Mouse (Mus musculus) limb, embryonic 14.5 days (tissue): Measurements from ENCODE around the gene Gm49380. TPM values are rescaled to one million over a fixed set of nuclear protein-coding genes. Genes with fewer than 3 reads are reported as not detected.
A peak's percentile ranks its signal among the peaks of the same experiment; 100 is the strongest.

ENCODE experiments used
- ATAC-seq: fragments of 200-750 bp; cut with Nextera tagmentation; 2 replicates; pipeline ENCODE4 v1.8.0; 2017; ENCODE audit warnings: low read depth, moderate number of reproducible peaks, moderate TSS enrichment; ENCODE audit not compliant: low FRiP score
- DNase-seq: peaks from one replicate; pipeline ENCODE4 v3.0.0-alpha.2; 2015; ENCODE audit warnings: low spot score
- H3K27ac ChIP-seq: fragments of 300-500 bp; sonication (generic); replicated peaks from 2 replicates; pipeline ENCODE4 v1.5.1; 2014; ENCODE audit warnings: low read depth, mild to moderate bottlenecking, low read length, moderate library complexity, mixed read lengths
- H3K27me3 ChIP-seq: fragments of 300-500 bp; sonication (generic); 2 replicates; pipeline ENCODE4 v1.6.1; 2014; ENCODE audit warnings: low read length, mixed read lengths; ENCODE audit not compliant: control insufficient read depth, insufficient read depth
- H3K36me3 ChIP-seq: fragments of 300-500 bp; sonication (generic); 2 replicates; pipeline ENCODE4 v1.6.1; 2014; ENCODE audit warnings: mild to moderate bottlenecking, low read length, moderate library complexity, mixed read lengths; ENCODE audit not compliant: control insufficient read depth, insufficient read depth
- H3K4me1 ChIP-seq: fragments of 300-500 bp; sonication (generic); 2 replicates; pipeline ENCODE4 v1.6.1; 2014; ENCODE audit warnings: antibody characterized with exemption, low read length, mixed read lengths; ENCODE audit not compliant: control insufficient read depth, insufficient read depth
- H3K4me2 ChIP-seq: fragments of 300-500 bp; sonication (generic); replicated peaks from 2 replicates; pipeline ENCODE4 v1.6.1; 2014; ENCODE audit warnings: low read depth, mild to moderate bottlenecking, low read length, moderate library complexity; ENCODE audit not compliant: severe bottlenecking
- H3K4me3 ChIP-seq: fragments of 300-500 bp; sonication (generic); replicated peaks from 2 replicates; pipeline ENCODE4 v1.5.1; 2014; ENCODE audit warnings: low read length
- H3K9ac ChIP-seq: fragments of 300-500 bp; sonication (generic); 2 replicates; pipeline ENCODE4 v1.6.1; 2014; ENCODE audit warnings: mild to moderate bottlenecking, low read depth, low read length, moderate library complexity; ENCODE audit not compliant: severe bottlenecking
- H3K9me3 ChIP-seq: fragments of 300-500 bp; sonication (generic); 2 replicates; pipeline ENCODE4 v1.6.1; 2016; ENCODE audit warnings: low read length; ENCODE audit not compliant: control insufficient read depth
- POLR2A ChIP-seq: fragments of 200-500 bp; IDR thresholded peaks from 2 replicates; pipeline ENCODE4 v1.8.0; 2012; ENCODE audit warnings: inconsistent platforms, mild to moderate bottlenecking, moderate library complexity, borderline replicate concordance; ENCODE audit not compliant: insufficient read depth, insufficient read length; ENCODE audit errors: extremely low read depth
- WGBS: fragments of 180-500 bp; shearing (Covaris S2); extraction: QIAGEN DNeasy Blood & Tissue Kit; methylation state at CpG from one replicate; pipeline ENCODE4 v1.1.7; 2014; 5-methylcytosine and 5-hydroxymethylcytosine counted together
- polyA plus RNA-seq, 2 experiments: library from polyadenylated mRNA; depleted of rRNA in 1 of 2; stranded (reverse) in 1 of 2; unstranded in 1 of 2; fragments of >200 nt; fragmentation: Nextera tagmentation in 1 of 2; extraction: Ambion mirVana in 1 of 2; gene quantifications; 2 replicates each; pipeline versions ENCODE4 v1.2.1 to v1.2.3; 2012 to 2014

Gene Gm49380
- polyA plus RNA-seq, 2 experiments, result 0.23 to 0.49 TPM

DNA sequence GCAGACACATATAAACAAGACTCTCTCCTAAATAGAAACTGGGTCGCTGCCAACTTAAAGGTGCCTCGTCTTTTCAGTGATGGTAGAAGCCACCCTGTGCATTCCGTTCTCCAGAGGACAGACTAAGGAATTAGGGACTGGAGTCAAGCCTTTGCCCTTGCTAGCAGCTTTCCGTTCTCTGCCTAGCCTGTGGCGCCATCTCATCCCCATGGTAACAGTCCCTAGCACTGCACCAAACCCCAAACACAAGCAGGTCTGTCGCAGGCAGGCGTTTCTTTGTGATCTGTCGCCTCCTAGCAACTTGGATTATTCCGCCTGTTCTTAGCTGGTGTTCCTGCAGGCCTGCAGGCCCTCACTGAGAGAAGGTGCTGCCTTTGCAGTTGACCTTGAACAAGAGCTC is 16.8 kb downstream of the Gm49380 start:
- Histone ChIP-seq H3K27me3 (no peaks in the 10 kb centered on the region), H3K9ac (no peak overlapping the region), H3K9me3 (no peaks in the 10 kb centered on the region), H3K4me2 (no peak overlapping the region), H3K27ac (no peak overlapping the region), H3K36me3 (peaks cover 25% of the 10 kb centered on the region), H3K4me1 (no peaks in the 10 kb centered on the region; the same call in 1 of the 2 replicates), H3K4me3 (no peak overlapping the region)
- DNase-seq, result no peak
- 32% methylated on average over 9 of the region's 9 CpGs for WGBS
- no peak for ATAC-seq
- no peak for TF ChIP-seq POLR2A

DNA sequence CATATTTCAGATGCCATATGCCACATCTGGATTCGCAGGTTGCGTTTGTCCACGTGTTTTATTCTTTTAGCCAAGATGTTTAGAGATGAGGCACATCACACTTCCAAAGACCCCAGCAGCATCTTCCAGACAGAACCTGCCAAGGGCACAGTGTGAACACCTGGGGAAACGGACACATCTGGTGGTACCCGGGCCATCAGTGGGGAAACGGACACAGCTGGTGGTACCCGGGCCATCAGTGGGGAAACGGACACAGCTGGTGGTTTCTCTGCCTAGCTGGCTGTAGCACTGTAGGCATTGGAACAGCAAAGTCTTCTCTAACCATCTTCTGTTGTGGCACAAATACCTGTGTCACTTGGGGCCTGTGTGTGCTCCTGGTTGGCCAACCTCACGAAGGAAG is 17.5 kb downstream of the Gm49380 start:
- DNase-seq, result no peak
- H3K36me3 ChIP-seq, result peaks cover 30% of the 10 kb centered on the region
- WGBS, result 85% methylated on average over 9 of the region's 9 CpGs
- no peak overlapping the region for H3K9ac ChIP-seq
- no peak for ATAC-seq
- no peak overlapping the region for H3K27ac ChIP-seq
- H3K4me1 ChIP-seq, result no peaks in the 10 kb centered on the region; the same call in 1 of the 2 replicates
- no peaks in the 10 kb centered on the region for H3K27me3 ChIP-seq
- no peak overlapping the region for H3K4me3 ChIP-seq
- H3K4me2 ChIP-seq, result no peak overlapping the region
- no peak for TF ChIP-seq POLR2A
- H3K9me3 ChIP-seq, result no peaks in the 10 kb centered on the region

DNA sequence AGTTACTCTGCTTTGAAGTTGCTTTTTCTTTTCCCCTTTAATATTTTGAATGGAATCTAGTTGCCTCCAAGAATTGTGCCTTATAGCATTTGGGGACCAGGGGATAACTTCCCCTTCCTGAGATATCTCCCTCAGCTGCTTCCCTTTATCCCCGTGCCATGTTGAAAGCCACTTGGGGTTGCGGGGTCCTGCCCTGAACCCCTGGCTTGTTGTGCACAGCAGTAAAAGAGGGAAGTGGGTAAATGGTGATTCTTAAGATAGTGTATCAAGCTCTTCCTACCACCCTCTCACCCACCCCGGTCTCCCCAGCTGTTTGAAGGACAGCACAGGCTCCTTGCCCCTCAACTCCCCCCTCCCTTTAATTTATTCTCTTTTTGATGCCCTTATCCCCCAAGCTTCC is 18.6 kb downstream of the Gm49380 start:
- Histone ChIP-seq H3K4me3 (no peak overlapping the region), H3K9me3 (no peaks in the 10 kb centered on the region), H3K27ac (no peak overlapping the region), H3K9ac (no peak overlapping the region), H3K36me3 (peaks cover 37% of the 10 kb centered on the region), H3K27me3 (no peaks in the 10 kb centered on the region), H3K4me1 (no peaks in the 10 kb centered on the region; the same call in 1 of the 2 replicates), H3K4me2 (no peak overlapping the region)
- DNase-seq, result no peak
- WGBS, result 80% methylated on average over 3 of the region's 3 CpGs
- ATAC-seq, result no peak
- no peak for TF ChIP-seq POLR2A

DNA sequence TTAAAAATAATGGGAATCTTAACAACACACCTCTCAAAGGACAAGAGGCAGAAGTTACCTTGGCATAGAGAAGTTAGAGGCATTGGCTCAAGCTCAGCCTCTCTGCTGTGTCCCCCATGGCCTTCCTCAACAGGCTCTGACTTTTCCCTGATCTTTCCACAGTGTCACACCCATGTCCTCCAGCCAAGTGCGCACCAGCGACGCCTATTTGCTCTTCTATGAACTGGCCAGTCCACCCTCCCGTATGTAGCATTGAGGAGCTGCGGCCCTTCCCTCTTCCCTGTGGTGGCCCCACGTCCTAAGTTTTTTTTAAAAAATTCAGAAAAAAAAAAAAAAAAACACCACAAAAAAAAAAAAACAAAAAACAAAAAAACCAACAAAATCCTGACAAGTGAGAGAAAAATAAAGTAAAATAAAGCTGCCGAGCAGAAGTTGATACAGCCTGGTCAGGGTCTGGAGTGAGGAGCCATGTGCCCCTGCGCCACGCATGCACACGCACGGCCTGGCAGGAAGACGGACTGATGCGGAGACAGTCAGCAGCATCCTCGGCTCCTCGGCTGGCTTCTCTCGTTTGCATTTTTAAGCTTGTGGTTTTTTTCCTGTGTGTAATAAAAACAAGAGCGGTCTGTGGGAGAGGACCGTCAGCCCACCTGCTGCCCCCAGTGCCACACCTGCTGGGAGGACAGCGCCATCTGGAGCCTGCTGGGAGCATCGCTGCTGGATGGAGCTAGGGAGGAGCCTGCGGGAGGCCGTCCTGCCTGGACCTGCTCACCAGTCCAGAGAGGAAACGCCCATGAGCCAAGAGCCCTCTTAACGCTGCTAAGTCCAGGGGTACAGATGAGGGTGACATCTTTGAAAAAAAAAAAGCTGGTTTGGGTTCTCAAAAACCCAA is 19.4 kb downstream of the Gm49380 start:
- H3K27me3 ChIP-seq, result no peaks in the 10 kb centered on the region
- H3K4me1 ChIP-seq, result no peaks in the 10 kb centered on the region; the same call in 1 of the 2 replicates
- H3K27ac ChIP-seq, result no peak overlapping the region
- no peaks in the 10 kb centered on the region for H3K9me3 ChIP-seq
- TF ChIP-seq POLR2A, result no peak
- no peak overlapping the region for H3K9ac ChIP-seq
- H3K4me2 ChIP-seq, result no peak overlapping the region
- H3K36me3 ChIP-seq, result peaks cover 37% of the 10 kb centered on the region
- 39% methylated on average over 24 of the region's 24 CpGs for WGBS
- peak; percentile 54 for DNase-seq
- ATAC-seq, result peak; percentile 62; the same call in 1 of the 2 replicates
- H3K4me3 ChIP-seq, result no peak overlapping the region

DNA sequence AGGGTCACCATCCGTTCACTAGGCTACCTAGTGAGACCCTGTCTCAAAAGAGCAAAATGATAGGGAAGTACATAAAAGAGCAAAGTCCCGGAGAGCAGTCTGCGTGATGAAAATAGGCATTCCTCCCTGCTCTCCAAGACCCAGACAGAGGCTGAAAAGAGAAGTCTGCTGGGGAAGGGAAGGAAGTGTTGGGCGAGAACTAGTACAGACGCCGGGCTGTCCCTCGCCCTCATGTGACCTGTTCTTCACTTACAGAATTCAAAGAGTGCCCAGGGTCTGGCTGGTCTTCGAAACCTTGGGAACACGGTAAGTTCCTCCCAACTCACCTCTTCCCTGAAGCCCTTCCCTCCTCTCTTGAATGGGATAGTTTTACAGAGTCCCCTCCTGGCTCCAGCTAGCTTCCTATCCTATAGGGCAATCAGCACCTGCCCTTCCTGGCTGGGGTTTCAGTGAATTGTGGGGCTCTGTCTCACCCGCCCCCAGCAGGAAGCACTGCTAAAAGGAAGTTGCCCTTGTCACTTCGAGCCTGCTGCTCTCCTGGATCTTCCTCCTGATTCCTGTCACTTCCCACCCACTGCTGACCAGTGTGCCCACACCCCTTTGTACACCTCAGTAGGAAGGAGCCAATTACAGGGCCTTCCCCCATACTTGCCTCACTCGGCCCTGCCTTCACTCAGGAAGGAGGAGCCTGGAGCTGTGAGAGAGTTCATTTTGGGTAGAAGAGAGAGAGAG is 24.3 kb downstream of the Gm49380 start:
- H3K27ac ChIP-seq, result no peak overlapping the region
- no peak overlapping the region for H3K4me2 ChIP-seq
- TF ChIP-seq POLR2A, result no peak
- no peaks in the 10 kb centered on the region for H3K9me3 ChIP-seq
- H3K9ac ChIP-seq, result no peak overlapping the region
- no peak overlapping the region for H3K4me3 ChIP-seq
- ATAC-seq (no peak), DNase-seq (no peak)
- 60% methylated on average over 12 of the region's 12 CpGs for WGBS
- H3K4me1 ChIP-seq, result peaks cover 27% of the 10 kb centered on the region
- peaks cover 30% of the 10 kb centered on the region for H3K36me3 ChIP-seq
- 0 out of 2 replicates have a peak, but pooled peaks cover 3% of the 10 kb centered on the region for H3K27me3 ChIP-seq
